Mouse (Mus musculus) c-Kit-positive CD71-positive TER-119-positive erythroid progenitor cells, embryonic 14.5 days (primary cell): ENCODE data around the gene Ncor2.

Experiments
- DNase-seq: peaks from one replicate; pipeline ENCODE4 v3.0.0-alpha.2; 2013; ENCODE audit warnings: low spot score

Ncor2 gene

GRCm38 (mm10) chr5:125148686-125149085 lies 30.3 kb downstream of the Ncor2 start:
- no peak for DNase-seq

- DNase-seq: no peak
These were observed 30.8 kb downstream of the Ncor2 start for GRCm38 (mm10) chr5:125148173-125148572.

- DNase-seq: no peak
These were observed 31.9 kb downstream of the Ncor2 start for GRCm38 (mm10) chr5:125147124-125147523.

GRCm38 (mm10) chr5:125143114-125143872 lies 35.7 kb downstream of the Ncor2 start:
- no peak for DNase-seq

- no peak for DNase-seq
These were observed 37.1 kb downstream of the Ncor2 start for GRCm38 (mm10) chr5:125141916-125142315.

GRCm38 (mm10) chr5:125141525-125141880 lies 37.5 kb downstream of the Ncor2 start:
- DNase-seq: no peak

- DNase-seq: no peak
These were observed 38.0 kb downstream of the Ncor2 start for GRCm38 (mm10) chr5:125140832-125141524.

- no peak for DNase-seq
These were observed 38.8 kb downstream of the Ncor2 start for GRCm38 (mm10) chr5:125140151-125140699.

- DNase-seq: no peak
These were observed 39.4 kb downstream of the Ncor2 start for GRCm38 (mm10) chr5:125139669-125140068.

GRCm38 (mm10) chr5:125138841-125139430 lies 40.1 kb downstream of the Ncor2 start:
- DNase-seq: no peak

GRCm38 (mm10) chr5:125137672-125138285 lies 41.2 kb downstream of the Ncor2 start:
- no peak for DNase-seq

- peak; percentile 56 for DNase-seq
These were observed 41.9 kb downstream of the Ncor2 start for GRCm38 (mm10) chr5:125136996-125137671.

GRCm38 (mm10) chr5:125136296-125136995 lies 42.6 kb downstream of the Ncor2 start:
- no peak for DNase-seq

GRCm38 (mm10) chr5:125134795-125135468 lies 44.1 kb downstream of the Ncor2 start:
- no peak for DNase-seq

- DNase-seq: no peak
These were observed 44.6 kb downstream of the Ncor2 start for GRCm38 (mm10) chr5:125134391-125134790.

- DNase-seq: no peak
These were observed 45.4 kb downstream of the Ncor2 start for GRCm38 (mm10) chr5:125133651-125134050.

GRCm38 (mm10) chr5:125132566-125133260 lies 46.3 kb downstream of the Ncor2 start:
- DNase-seq: no peak

GRCm38 (mm10) chr5:125132069-125132468 lies 47.0 kb downstream of the Ncor2 start:
- DNase-seq: no peak

GRCm38 (mm10) chr5:125130406-125130805 lies 48.6 kb downstream of the Ncor2 start:
- no peak for DNase-seq

GRCm38 (mm10) chr5:125128939-125129385 lies 50.1 kb downstream of the Ncor2 start:
- no peak for DNase-seq
